Mouse (Mus musculus): ENCODE data around the gene AI661453.

GRCm38 (mm10) chr17:47399091-47399490, 37.3 kb upstream of the AI661453 start:
- TF ChIP-seq ZC3H11A (IDR thresholded peaks at IDR 0.05; ENCODE audit: borderline replicate concordance, low read depth, low read length), result no peak
- TF ChIP-seq CHD2 (IDR thresholded peaks at IDR 0.05; ENCODE audit: low read depth, low read length), result no peak
